Mouse (Mus musculus): ENCODE measurements around the gene Ak4.

The Ak4 gene

DNA sequence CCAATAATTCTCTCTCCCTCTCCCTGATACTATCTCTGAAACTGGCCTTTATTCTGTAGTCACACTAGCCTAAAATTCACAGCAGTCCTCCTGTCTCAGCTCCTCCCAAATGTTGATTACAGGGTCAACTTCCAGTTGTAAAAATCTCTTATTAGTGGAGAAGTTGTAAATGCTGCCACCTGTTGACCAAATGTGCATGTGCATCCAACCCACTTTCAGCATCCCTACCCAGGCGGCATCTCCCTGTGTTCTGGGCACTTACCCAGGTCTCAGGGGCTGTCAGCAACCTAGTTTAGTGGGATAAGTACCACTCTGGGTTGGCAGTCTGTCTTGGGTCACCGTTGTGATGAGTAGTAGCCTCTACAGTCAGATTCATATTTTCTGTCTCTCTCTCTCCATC is 39.3 kb downstream of the Ak4 start:
- in situ Hi-C loops (cut with MboI, MseI): loop anchor here (25.0 kb wide), 1 partner anchor 554 kb away; no protein-coding TSS in a partner anchor

- in situ Hi-C loops (cut with MboI, MseI): loop anchor here (25.0 kb wide), 1 partner anchor 553 kb away; no protein-coding TSS in a partner anchor
Measured at GRCm38 (mm10) chr4:101459358-101459757, 40.3 kb downstream of the Ak4 start.

- in situ Hi-C loops (cut with MboI, MseI): loop anchor here (25.0 kb wide), 1 partner anchor 552 kb away; no protein-coding TSS in a partner anchor
Measured at GRCm38 (mm10) chr4:101460114-101460513, 41.0 kb downstream of the Ak4 start.

- in situ Hi-C loops (cut with MboI, MseI): loop anchor here (25.0 kb wide), 1 partner anchor 550 kb away; no protein-coding TSS in a partner anchor
Measured at GRCm38 (mm10) chr4:101462065-101462464, 43.0 kb downstream of the Ak4 start.

DNA sequence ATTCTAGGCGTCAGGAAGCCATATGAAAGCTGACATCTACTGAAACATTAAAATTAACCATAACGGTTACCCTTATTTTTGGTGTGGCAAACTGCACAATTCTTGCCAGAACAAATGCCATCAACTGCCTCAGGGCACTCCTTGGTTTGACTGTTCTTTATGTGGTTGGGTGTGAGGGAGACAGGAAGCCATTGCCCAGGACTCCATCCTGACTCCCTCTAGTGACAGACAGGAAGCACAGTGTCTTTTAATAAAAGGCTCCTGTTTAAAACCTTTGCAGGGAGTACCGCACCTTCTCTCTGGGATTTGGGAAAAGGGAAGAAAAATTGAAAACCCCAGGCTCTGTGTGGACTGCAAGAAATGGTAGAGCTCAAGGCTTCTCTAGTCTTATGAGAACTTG is 47.2 kb downstream of the Ak4 start:
- in situ Hi-C loops (cut with MboI, MseI): loop anchor here (25.0 kb wide), 1 partner anchor 546 kb away; no protein-coding TSS in a partner anchor

DNA sequence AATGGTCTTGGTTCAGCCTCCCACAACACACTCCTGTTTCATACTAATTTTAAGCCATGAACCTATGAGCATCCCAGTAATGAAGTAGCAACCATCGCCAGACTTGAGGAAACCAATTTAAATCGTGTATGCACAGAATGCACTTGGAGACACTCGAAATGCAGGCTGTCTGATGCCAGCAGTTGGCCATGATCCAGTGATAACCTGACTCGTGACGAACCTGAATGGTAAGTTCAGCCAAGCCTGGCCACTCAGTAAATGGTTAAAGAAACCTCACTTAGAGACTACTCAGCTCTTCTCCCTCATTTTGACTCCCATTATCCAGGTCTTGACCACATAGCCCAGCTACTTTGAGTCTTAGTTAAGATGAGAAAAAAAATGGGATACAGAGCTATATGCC is 50.2 kb downstream of the Ak4 start:
- in situ Hi-C loops (cut with MboI, MseI): loop anchor here (25.0 kb wide), 1 partner anchor 543 kb away; no protein-coding TSS in a partner anchor

- in situ Hi-C loops (cut with MboI, MseI): loop anchor here (25.0 kb wide), 1 partner anchor 542 kb away; no protein-coding TSS in a partner anchor
Measured at GRCm38 (mm10) chr4:101470543-101470942, 51.5 kb downstream of the Ak4 start.

- in situ Hi-C loops (cut with MboI, MseI): loop anchor here (25.0 kb wide), 1 partner anchor 540 kb away; no protein-coding TSS in a partner anchor
Measured at GRCm38 (mm10) chr4:101472767-101473166, 53.7 kb downstream of the Ak4 start.

GRCm38 (mm10) chr4:101490320-101490917 is 71.3 kb downstream of the Ak4 start:
- in situ Hi-C loops (cut with MboI, MseI): no loop called here

DNA sequence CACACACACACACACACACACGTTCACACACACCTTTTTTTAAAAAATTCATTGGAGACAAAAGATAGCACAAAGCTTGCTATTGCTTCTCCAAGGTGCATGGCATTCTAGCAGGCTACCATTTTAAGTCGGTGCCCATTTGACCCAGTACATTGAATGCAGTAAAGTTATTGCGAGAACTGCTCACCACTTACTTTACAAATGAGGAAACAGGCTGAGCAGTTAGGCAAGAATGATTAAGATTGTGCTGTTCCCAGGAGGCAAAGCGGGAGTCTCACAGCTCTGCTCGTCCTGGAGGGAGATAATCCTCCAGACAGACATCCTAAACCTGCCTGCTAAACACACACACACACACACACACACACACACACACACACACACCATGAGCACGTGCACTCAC is 72.6 kb downstream of the Ak4 start:
- in situ Hi-C loops (cut with MboI, MseI): no loop called here

GRCm38 (mm10) chr4:101493611-101494197 is 74.6 kb downstream of the Ak4 start:
- in situ Hi-C loops (cut with MboI, MseI): no loop called here

- in situ Hi-C loops (cut with MboI, MseI): no loop called here
Measured at GRCm38 (mm10) chr4:101496188-101496533, 77.1 kb downstream of the Ak4 start.

- in situ Hi-C loops (cut with MboI, MseI): no loop called here
Measured at GRCm38 (mm10) chr4:101496534-101497237, 77.6 kb downstream of the Ak4 start, which contains the start of gene Dnajc6. Dnajc6 (plus strand) TSS chr4:101496648.

DNA sequence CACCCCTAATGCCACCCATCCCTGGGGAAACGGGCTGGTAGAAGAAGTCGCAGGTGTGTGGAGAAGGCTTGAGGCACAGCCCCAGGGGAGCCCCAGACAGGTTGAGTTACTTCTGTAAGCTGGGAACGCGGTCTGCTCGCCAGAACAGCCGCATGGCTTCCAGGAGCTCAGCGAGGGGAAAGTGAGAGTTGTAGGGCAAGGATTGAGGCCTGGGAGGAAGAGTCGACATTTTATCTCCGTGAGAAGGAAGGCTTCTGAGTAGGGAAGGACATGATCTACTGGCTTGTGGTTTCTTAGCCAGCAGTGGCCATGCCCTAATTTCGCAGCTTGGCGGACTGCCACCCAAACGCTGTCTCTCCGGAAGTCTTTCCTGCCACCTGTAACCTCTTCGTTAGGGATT is 78.3 kb downstream of the Ak4 start:
- in situ Hi-C loops (cut with MboI, MseI): no loop called here

GRCm38 (mm10) chr4:101504470-101505007 is 85.5 kb downstream of the Ak4 start:
- in situ Hi-C loops (cut with MboI, MseI): no loop called here

- in situ Hi-C loops (cut with MboI, MseI): no loop called here
Measured at GRCm38 (mm10) chr4:101505966-101506365, 86.9 kb downstream of the Ak4 start.

- in situ Hi-C loops (cut with MboI, MseI): no loop called here
Measured at GRCm38 (mm10) chr4:101506372-101506771, 87.3 kb downstream of the Ak4 start.

- in situ Hi-C loops (cut with MboI, MseI): no loop called here
Measured at GRCm38 (mm10) chr4:101507571-101508422, 88.7 kb downstream of the Ak4 start.

DNA sequence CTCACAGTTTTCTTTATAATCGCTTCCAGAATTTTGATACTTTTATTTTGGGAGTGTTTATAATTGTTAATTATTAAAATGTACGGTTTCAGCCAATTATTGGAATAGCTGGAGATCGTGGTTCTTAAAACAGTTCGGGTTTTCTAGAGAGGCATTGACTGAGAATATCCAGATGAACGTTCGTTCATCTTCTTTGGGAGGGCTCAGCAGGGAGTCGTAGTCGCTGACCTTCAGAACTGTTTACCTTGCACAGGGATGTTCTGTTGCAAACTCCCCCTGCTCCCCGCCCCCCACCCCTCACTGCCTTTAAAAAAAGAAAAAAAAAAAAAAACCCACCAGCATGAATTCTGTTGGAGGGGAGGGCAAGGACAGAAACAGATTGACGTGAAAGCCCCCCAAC is 89.4 kb downstream of the Ak4 start:
- in situ Hi-C loops (cut with MboI, MseI): no loop called here

- in situ Hi-C loops (cut with MboI, MseI): no loop called here
Measured at GRCm38 (mm10) chr4:101508851-101509577, 89.9 kb downstream of the Ak4 start.
